Mouse (Mus musculus) 3134 (cell line): Measurements from ENCODE around the gene Ngdn.
"Not testable (repeated sequence)": the region's sequence is repeated elsewhere in the genome, so short reads cannot be mapped to it uniquely, and the experiment has no call there.

ENCODE experiments used
- DNase-seq: peaks from one replicate; pipeline ENCODE4 v3.0.0-alpha.2; 2011; ENCODE audit warnings: low spot score; ENCODE audit not compliant: insufficient read length; ENCODE audit errors: extremely low read depth

The Ngdn gene

DNA sequence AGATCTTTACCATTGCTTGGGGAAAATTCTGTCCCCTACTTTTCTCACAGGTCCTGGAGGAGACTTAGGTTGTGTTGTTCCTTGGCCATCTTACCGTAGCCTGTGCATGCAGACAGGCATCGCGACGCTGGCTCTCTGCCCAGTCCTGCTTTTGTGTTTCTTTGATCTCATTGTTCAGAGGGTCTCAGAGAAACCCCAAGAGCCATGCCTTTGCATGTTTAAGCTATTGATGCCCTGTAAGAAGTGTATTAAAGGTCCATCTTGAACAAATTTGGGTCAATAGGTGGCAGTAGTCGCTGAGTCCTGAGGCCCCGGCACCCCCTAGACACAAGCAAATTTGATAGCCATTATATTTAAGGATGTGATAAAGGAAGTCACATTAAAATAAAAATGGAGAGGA lies 12.4 kb downstream of the Ngdn start:
- DNase-seq: no peak

DNA sequence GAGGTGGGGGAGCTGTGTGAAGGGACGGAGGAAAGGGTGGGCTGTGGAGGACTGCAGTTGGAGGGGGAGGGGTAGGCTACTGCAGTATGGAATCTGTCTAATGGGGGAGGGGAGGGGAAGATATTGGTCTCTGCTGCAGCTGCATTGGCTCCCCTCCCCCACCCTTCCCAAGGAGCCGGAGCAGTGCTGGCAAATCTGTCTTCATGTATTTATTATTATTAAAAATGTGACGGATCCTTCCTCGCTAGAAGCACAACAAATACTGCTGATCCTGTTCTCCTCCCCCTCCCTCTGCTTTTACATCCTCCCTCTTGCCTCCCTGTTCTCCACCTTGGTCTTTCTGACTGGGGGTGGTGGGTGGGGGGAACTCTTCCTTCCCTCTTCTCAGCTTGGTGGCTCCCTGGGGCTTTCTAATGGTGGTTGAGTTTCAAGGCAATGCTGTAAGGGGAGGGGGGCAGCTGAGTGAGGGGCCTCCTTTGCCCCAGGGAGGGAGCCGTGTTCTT lies 13.1 kb downstream of the Ngdn start:
- DNase-seq: no peak

DNA sequence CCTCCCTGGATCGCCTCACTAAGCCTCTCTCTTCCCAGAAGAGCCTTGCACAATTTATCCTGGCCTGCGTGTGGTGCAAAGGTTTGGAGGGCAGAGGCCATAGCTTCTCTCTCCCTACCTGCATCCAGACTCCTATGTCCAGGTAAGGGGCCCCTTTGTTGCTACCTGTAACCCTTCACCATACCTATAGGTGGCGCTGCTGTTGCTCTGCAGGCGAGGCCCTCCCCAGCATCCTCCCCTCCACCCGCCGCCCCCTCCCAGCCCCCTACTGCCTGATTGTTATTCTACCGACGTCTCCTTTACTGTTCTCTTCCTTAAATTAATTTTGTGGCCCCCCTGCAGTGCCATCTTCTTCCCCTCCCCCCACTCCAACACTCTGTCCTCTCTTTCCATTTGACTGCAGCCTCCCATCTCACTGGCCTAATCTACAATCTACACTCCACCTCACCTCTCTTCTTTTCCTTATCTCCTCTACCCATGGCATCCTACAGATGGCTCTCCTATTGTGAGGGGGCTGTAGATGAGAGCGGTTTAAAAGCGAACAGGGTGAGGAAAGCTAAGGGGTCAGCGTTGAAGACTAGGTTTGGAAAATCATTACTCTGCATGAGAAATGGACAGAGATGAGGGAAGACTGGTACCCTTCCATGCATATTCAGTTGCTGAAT lies 13.9 kb downstream of the Ngdn start:
- no peak for DNase-seq

DNA sequence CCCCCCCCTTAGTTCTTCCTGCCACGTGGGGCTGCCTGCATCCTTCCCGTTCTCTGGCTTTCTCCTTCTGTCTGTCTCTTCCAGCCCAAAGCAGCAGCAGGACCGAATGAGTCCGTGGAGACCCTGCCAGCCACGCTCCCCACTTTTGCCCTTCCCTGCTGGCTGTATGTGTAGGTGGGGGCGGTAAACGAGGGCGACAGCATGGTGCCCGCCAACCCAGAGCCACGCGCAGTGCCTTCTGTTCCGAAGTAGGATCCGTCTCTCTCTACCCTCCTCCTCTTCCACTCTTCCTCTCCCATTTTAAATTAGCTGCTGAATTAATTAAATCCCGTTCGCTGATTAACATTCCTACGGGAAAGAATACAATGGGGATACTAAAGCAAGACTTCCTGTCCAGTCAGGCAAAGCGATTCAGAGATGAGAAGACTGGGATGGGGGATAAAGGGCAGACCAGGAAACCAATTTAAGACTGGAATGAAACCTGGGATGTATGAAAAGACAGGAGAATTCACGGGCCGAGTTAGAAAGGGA lies 17.5 kb downstream of the Ngdn start:
- no peak for DNase-seq

DNA sequence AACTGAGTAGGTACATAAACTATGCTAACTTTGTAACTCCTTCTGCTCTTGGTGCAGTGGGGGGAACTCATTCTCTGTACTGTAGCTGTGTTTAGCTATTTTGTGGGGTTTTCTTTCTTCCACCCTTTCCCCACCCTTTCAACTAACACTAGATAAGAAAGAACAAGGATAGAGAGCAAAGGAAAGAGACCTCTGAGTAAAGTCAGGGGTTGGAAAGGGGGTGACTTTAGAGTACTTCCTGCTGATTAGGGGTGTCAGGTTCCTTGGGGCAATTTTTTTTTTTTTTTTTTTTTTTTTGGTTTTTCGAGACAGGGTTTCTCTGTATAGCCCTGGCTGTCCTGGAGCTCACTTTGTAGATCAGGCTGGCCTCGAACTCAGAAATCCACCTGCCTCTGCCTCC lies 28.4 kb downstream of the Ngdn start:
- DNase-seq: not testable (repeated sequence)

DNA sequence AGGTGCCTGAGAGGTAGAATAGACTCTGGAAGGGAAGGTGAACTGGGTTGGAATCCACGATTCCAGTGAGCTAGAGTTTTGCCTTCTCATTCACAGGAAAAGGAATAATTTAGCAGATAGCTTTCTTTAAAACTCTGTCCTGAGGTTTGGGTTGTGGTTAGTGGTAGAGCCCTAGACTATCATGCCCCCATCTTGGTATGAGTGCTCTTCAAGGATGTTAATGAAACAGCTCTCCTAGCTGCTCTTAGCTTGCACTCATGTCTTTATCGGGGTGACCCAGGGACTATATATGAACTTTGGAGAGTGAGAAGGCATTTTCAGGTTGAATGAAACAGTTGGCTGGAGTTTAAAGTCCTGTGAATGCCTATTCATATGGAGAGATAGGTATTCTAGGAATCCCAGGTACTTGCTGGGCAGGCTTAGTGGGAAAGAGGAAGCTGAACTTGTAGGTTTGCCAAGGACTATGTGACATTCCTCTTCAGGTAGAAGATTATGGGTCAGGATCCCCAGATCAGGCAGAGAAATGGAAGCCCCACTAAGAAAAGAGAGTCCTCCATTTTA lies 32.8 kb downstream of the Ngdn start:
- DNase-seq: no peak

DNA sequence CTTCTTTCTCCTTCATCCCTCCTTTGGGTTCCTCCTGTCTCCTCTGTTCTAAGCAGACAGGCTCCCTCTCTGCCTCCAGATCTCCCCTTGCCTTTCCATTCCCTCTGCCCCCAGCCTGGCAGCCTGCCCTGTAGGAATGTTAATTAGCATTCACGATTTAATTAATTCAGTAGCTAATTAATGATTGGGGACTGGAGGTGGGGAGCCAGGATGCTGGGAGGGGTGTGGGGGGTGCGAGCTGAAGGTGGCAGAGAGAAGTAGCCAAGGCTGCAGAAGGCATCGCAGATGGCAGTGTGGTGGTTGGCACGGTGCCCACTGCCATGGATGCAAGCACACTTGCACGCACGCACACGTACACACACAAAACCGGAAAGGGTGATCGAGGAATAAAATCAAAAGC lies 37.2 kb downstream of the Ngdn start:
- no peak for DNase-seq

DNA sequence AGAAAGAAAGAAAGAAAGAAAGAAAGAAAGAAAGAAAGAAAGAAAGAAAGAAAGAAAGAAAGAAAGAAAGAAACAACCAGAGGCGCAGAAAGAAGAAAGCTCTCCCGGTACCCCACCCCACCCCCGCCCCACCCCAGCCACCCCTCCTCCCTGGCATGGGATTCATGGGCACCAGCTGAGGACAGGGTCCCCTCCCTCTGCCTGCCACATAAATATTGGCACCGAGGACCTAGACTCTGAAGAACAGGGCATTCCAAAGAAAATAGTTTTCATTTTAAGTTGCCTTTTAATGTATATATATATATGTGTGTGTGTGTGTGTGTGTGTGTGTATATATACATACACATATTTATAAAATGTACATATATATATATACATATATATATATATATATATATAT lies 37.8 kb downstream of the Ngdn start:
- no peak for DNase-seq

DNA sequence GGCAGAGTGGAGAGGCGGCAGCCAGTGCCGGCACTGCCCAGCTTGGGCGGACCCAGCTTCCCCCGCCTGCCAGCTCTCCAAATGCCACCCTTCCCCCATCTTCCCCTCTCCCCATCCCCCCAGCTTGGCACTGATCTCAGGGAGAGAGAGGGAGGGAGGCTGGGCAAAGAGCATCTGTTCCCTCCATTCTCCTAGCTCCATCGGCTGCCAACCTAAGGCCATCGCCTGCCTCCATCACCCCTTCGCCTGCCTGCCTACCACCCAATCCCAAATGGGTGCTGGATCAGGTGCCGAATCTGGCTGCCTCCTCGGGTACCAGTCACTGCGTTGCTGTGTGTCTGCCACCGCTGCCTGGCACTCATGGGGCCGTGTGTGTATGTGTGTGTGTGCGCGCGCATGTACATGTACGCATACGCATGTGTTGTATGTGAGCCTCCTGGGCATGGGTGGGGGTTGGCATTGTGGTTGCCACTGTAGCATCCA lies 38.5 kb downstream of the Ngdn start:
- peak; percentile 78 for DNase-seq

DNA sequence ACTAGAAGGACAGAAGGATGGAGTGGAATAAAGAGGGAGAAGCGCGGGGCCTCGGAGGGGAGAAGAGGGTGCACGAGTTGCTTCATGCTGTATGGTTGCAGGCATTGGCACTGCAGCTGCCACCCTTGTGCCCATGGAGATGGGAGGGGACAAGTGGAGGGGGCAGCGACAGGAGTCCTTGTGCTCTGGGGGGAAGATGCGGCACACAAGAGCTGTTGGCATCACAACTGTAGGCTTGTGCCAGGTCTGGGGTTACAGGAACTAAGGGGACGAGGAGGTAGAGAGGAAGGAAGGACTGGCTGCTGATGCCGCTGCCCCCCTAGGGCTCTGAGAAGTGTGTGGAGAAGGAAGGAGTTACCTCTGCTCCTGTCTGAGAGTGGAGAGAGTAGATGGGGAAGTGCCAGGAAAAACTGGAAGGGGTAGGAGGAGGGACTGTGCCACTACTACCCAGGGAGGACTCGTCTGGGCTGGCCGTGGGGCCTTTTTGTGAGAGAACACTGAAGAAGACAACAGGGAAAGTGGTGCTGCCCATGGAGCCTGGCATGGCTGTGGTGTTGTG lies 39.0 kb downstream of the Ngdn start:
- peak; percentile 75 for DNase-seq

DNA sequence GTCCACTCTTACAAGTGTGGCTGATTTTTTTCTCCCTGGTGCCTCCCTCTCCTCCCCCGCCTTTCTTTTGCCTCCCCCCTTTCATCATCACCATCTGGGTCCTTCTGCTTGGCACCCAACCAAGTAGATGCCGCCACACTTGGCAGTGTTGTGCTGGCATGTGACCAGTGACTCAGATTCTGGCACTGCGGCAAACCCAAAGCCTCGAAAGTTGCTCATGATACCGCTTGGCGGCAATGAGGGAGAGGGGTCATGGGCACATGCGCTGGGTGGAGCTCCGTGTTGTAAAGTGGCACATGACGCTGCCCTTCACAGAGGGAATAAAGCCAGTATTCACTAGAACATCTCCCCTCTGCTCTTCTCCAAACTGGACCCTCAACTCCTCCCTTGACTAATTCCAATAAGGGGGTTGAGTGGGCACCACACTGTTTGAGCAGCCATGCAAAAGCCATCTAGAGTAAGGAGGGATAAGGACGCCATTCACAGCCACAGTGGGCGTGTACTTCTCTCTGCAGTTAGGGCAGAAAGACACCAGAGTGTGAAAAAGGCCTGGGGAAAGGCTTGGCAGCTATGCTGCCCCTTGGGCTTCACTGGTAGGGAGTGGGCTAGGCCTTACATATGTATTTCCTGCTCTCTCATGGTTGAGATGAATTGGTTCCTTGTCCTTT lies 40.0 kb downstream of the Ngdn start:
- DNase-seq: peak; percentile 85

DNA sequence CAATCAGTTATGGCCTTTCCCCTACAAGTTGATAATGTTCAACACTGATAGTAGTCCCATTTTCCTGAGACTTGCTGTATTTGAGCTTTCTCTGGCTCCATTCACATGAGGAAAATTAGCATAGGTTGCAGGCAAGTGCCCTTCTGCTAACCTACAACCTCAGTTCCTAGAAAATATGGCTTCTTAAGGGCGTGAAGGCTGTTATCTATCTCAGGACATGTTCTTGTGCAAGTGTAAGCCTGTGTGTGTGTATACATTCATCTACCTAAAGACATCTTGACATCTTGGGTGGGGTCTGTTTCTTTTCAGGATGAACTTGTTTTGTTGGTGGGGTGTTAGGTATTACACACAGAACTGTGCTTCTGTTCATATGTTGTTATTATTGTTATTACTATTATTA lies 43.8 kb downstream of the Ngdn start:
- DNase-seq: no peak

DNA sequence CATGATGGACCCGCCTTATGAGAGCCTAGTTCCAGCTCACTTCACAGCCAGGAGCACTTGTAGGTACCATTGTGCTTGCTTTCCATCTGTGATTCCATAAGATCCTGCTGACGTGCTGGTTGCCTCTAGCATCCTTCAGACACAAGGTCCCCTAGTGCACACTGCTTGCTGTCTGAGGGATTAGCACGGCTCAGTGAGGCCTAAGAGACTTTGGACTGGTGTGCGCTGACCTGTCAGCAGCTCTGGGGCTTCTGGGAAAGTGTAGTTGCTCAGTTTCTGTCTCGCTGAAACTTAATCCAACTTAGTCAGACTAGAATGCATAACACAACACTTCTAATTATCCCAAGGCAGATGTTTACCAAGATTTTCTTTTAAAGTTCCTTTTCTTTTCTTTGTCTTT lies 44.7 kb downstream of the Ngdn start:
- DNase-seq: no peak

DNA sequence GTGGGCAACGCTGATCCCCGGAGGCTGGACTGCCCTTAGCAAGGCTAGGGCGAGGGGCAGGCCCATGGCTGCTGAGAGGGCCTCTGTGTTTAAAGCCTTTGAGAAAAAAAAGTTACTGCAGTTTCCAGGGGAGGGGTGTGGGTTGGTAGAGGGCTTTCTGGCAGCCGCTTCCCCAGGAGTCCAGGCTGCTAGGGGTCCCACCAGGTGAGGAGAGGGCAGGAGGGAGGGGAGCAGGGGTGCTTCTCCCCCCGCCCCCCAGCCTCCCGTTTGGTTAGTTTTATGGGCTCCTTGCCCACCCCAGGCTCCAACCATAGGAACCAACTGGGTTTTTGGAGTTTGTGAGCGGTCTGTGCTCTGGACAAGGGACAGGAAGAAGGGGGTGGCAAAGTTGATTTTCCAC lies 46.6 kb downstream of the Ngdn start:
- DNase-seq: no peak

DNA sequence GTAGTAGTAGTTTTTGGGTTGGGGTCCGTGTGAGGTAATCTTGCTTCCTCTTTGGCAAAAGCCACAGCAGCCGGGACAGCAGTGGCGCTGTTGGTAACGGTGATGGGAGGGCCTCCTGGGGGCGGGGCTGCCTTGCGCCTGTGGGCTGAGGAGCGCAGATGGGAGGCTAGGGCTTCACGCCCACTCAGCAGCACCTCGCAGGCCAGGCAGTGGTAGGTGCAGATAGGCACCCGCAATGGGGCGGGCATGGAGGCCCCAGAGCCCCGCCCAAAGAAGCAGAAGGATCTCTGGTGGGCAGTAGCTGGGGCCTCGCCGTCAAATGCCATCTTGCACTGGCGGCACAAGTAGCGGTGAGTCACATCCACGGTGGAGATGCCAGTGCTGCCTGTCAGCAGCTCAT lies 47.4 kb downstream of the Ngdn start:
- DNase-seq: no peak

DNA sequence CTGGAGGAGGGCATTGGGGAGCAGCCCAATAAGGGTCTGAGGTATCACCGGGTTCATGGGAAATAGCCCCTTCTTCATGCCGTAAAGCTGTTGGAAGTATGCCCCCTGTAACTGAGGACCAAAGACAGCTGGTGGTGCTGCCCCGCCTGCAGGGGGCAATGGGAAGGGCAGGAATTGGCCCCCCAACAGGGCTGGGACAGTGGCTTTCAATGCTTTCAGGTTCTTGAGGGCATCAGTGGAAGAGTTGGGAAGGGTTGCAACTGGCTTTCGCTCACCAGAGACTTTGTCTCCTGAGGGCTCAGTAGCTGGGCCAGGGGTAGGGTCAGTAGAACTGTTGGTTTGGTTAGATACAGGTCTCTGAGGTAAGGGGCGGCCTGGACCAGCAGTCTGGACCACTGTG lies 47.9 kb downstream of the Ngdn start:
- no peak for DNase-seq

DNA sequence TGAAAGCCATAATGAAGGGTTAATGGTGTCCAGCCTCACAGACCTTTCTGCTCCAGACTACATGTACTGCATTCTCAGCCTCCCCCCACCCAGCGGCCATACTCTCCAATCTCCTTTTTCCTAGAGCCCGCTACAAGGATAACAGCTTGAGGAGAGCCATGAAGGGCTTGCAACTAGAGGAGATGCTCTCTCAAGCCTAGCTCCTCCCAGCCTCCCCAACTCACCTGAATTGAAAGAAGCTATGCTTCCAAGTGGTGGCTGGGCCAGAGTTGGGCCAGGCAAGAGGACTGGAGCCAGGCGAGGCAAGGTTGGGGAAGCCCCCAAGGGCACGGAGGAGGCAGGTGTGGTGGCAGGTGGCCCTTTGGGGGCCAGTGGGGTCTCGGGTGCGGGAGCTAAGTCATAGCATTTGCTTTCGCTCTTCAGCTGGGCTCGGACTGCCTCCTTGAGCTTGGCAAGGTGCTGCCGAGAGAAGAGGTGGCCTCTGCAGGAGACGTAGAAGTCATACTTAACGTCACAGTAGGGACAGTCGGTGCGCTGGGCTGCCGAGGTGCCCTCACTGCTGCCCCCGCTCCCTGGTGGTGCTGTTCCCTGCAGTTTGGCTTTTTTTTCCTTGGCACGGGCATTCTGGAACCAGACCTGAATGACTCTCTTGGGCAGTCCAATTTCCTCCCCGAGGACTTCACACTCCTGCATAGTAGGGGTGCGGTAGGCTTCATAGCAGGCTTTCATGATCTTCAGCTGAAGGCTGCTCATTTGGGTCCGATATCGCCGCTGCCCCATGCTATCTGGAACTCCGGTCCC lies 48.5 kb downstream of the Ngdn start:
- DNase-seq: no peak

DNA sequence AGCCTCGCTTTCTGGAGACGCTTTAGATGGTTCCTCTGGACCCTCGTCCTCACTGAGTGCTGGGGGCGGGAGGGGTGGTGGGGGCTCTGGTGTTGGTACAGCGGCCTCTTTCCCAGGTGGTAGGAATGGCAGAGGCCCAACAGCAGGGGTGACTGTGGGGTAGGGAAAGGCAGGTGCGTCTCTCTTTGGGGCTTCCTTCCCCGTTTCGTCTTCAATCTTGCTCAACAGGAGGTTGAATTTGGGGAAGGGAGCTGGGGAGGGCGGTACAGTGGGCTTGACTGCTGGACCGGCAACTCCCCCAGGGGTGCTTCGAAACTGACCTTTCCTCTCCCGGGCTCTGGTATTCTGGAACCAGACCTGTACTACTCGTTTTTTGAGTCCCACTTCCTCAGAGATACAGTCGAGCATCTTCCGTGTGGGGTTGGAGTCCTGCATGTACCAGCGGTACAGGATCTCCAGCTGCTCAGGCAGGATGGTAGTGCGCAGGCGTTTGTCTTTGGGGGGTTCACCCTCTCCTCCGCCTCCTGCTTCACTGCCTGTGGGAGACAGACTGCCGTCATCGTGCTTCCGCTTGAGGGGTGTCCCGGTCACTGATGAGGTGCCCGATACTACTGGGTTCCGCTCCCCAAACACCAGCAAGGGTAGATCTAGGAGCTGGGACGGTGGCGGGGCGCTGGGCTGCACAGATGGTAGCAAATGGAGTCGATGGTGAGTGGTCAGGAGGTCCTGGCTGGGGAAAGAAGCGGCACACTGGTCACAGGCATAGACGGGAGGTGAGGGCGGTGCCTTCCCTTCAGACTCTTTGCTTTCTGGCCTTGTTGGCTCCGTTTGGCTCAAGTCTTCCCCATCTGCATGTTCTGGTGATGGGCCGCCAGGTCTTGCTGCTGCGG lies 49.5 kb downstream of the Ngdn start:
- no peak for DNase-seq

DNA sequence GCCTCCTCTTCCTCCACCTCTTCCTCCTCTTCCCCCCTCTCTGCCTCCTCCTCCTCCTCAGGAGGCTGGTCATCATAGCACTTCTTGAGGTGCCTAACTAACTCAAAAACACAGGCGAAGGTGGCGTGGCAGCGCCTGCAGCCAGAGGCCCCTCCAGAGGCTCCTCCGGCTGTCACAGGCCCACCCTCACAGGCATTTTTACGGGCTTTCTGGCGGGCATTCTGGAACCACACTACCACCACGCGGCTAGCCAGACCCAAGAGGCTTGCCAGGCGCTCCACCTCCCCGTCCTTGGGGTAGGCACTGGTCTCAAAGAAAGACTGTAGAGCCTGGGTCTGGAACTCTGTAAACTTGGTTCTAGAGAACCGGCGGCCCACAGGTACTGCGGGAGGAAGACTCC lies 50.1 kb downstream of the Ngdn start:
- DNase-seq: no peak

DNA sequence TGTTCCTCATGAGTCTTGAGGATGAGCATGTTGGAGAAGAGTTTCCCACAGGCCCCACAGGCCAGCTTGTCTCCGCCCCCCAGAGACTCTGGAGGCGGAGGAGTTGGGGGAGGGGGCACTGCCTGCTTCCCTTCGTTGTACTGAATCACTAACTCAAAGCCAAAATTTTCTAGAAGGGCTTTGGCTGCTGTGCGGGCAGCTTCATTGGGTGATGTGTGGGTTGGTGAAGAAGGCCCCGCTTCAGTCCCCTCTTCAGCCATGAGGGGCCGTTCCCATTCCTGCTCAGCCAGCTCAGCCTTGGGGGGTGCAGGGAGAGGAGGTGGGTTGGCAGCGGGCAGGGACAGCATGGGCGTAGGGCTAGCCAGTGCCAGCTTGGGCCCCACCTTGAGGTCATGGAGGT lies 50.8 kb downstream of the Ngdn start:
- DNase-seq: no peak
